Mouse (Mus musculus): ENCODE data around the gene Rps21. TPM values are rescaled to one million over a fixed set of nuclear protein-coding genes. Genes with fewer than 3 reads are reported as not detected.
A peak's percentile ranks its signal among the peaks of the same experiment; 100 is the strongest.

Rps21 gene
- polyA plus RNA-seq, 1 experiment from 2014 or later = 515 TPM

- H3K4me1 ChIP-seq = peaks cover 27% of the 10 kb centered on the region
- peaks cover 75% of the 10 kb centered on the region for H3K36me3 ChIP-seq
- no peaks in the 10 kb centered on the region for H3K9me3 ChIP-seq (replicated peaks)
- H3K27me3 ChIP-seq (ENCODE audit: low read depth, poor library complexity, severe bottlenecking) = no peaks in the 10 kb centered on the region
- H3K27ac ChIP-seq (replicated peaks) = no peak overlapping the region
- 81% methylated on average over 2 of the region's 2 CpGs for WGBS
- DNase-seq (ENCODE audit: low spot score) = no peak
- no peak overlapping the region for H3K4me3 ChIP-seq
Measured at GRCm38 (mm10) chr2:180267955-180268354, 10.8 kb downstream of the Rps21 start.

- H3K36me3 ChIP-seq = peaks cover 62% of the 10 kb centered on the region
- no peak overlapping the region for H3K27ac ChIP-seq (replicated peaks)
- H3K4me3 ChIP-seq = no peak overlapping the region
- H3K9me3 ChIP-seq (replicated peaks) = no peaks in the 10 kb centered on the region
- peaks cover 6% of the 10 kb centered on the region for H3K27me3 ChIP-seq (ENCODE audit: low read depth, poor library complexity, severe bottlenecking)
- WGBS = 93% methylated on average over 10 of the region's 10 CpGs
- peaks cover 34% of the 10 kb centered on the region for H3K4me1 ChIP-seq
- DNase-seq (ENCODE audit: low spot score) = no peak
Measured at GRCm38 (mm10) chr2:180269329-180269728, 12.2 kb downstream of the Rps21 start.

- H3K27ac ChIP-seq (replicated peaks) = no peak overlapping the region
- no peak for DNase-seq (ENCODE audit: low spot score)
Measured at GRCm38 (mm10) chr2:180270537-180271255, 13.5 kb downstream of the Rps21 start.

GRCm38 (mm10) chr2:180271804-180272395 is 14.7 kb downstream of the Rps21 start:
- H3K4me3 ChIP-seq = peak overlapping the region; percentile 74
- H3K36me3 ChIP-seq = peaks cover 44% of the 10 kb centered on the region
- 80% methylated on average over 5 of the region's 5 CpGs for WGBS
- no peaks in the 10 kb centered on the region for H3K9me3 ChIP-seq (replicated peaks)
- H3K27ac ChIP-seq (replicated peaks) = no peak overlapping the region
- peaks cover 44% of the 10 kb centered on the region for H3K4me1 ChIP-seq
- H3K27me3 ChIP-seq (ENCODE audit: low read depth, poor library complexity, severe bottlenecking) = peaks cover 19% of the 10 kb centered on the region
- no peak for DNase-seq (ENCODE audit: low spot score)

More at GRCm38 (mm10) chr2:180270537-180271255, 13.5 kb downstream of the Rps21 start:
- 0 out of 2 replicates have a peak overlapping the region, but pooled peaks have one; percentile 4 for H3K4me3 ChIP-seq
- peaks cover 19% of the 10 kb centered on the region for H3K27me3 ChIP-seq (ENCODE audit: low read depth, poor library complexity, severe bottlenecking)
- no peaks in the 10 kb centered on the region for H3K9me3 ChIP-seq (replicated peaks)
- H3K36me3 ChIP-seq = peaks cover 56% of the 10 kb centered on the region
- H3K4me1 ChIP-seq = peaks cover 37% of the 10 kb centered on the region
- 83% methylated on average over 7 of the region's 7 CpGs for WGBS

GRCm38 (mm10) chr2:180272884-180273321 is 15.7 kb downstream of the Rps21 start:
- no peak for DNase-seq (ENCODE audit: low spot score)
- peaks cover 19% of the 10 kb centered on the region for H3K27me3 ChIP-seq (ENCODE audit: low read depth, poor library complexity, severe bottlenecking)
- H3K9me3 ChIP-seq (replicated peaks) = no peaks in the 10 kb centered on the region
- H3K36me3 ChIP-seq = peaks cover 34% of the 10 kb centered on the region
- peak overlapping the region; percentile 94 for H3K27ac ChIP-seq (replicated peaks)
- 1% methylated on average over 32 of the region's 37 CpGs for WGBS
- peak overlapping the region; percentile 74 for H3K4me3 ChIP-seq
- peaks cover 44% of the 10 kb centered on the region for H3K4me1 ChIP-seq

GRCm38 (mm10) chr2:180273394-180274244 is 16.4 kb downstream of the Rps21 start, which contains the start of gene Cables2:
TSS of gene Cables2 (minus strand) at chr2:180273496.
- peaks cover 19% of the 10 kb centered on the region for H3K27me3 ChIP-seq (ENCODE audit: low read depth, poor library complexity, severe bottlenecking)
- DNase-seq (ENCODE audit: low spot score) = peak; percentile 97
- H3K36me3 ChIP-seq = peaks cover 28% of the 10 kb centered on the region
- peaks cover 44% of the 10 kb centered on the region for H3K4me1 ChIP-seq
- H3K9me3 ChIP-seq (replicated peaks) = no peaks in the 10 kb centered on the region
- 10% methylated on average over 68 of the region's 68 CpGs for WGBS
- peak within 1 kb of the TSS; percentile 94 for H3K27ac ChIP-seq (replicated peaks)
- peak within 1 kb of the TSS; percentile 74 for H3K4me3 ChIP-seq

- no peak for DNase-seq (ENCODE audit: low spot score)
- Histone ChIP-seq H3K27me3 (ENCODE audit: low read depth, poor library complexity, severe bottlenecking) (peaks cover 19% of the 10 kb centered on the region), H3K4me1 (peaks cover 46% of the 10 kb centered on the region), H3K27ac (replicated peaks) (no peak overlapping the region), H3K9me3 (replicated peaks) (no peaks in the 10 kb centered on the region), H3K36me3 (peaks cover 20% of the 10 kb centered on the region), H3K4me3 (no peak overlapping the region)
- 88% methylated on average over 2 of the region's 2 CpGs for WGBS
Measured at GRCm38 (mm10) chr2:180274523-180274922, 17.3 kb downstream of the Rps21 start.

- peaks cover 40% of the 10 kb centered on the region for H3K4me1 ChIP-seq
- H3K9me3 ChIP-seq (replicated peaks) = no peaks in the 10 kb centered on the region
- peaks cover 7% of the 10 kb centered on the region; the same call in 1 of the 2 replicates for H3K36me3 ChIP-seq
- H3K27me3 ChIP-seq (ENCODE audit: low read depth, poor library complexity, severe bottlenecking) = peaks cover 19% of the 10 kb centered on the region
- under 1% methylated on average over 8 of the region's 8 CpGs for WGBS
- H3K4me3 ChIP-seq = no peak overlapping the region
- DNase-seq (ENCODE audit: low spot score) = peak; percentile 88
- H3K27ac ChIP-seq (replicated peaks) = no peak overlapping the region
Measured at GRCm38 (mm10) chr2:180275836-180276235, 18.7 kb downstream of the Rps21 start.

- H3K4me3 ChIP-seq = no peak overlapping the region
- no peak for DNase-seq (ENCODE audit: low spot score)
- H3K4me1 ChIP-seq = peaks cover 34% of the 10 kb centered on the region
- H3K36me3 ChIP-seq = peaks cover 2% of the 10 kb centered on the region; the same call in 1 of the 2 replicates
- H3K27me3 ChIP-seq (ENCODE audit: low read depth, poor library complexity, severe bottlenecking) = peaks cover 19% of the 10 kb centered on the region
- no peak overlapping the region for H3K27ac ChIP-seq (replicated peaks)
- H3K9me3 ChIP-seq (replicated peaks) = no peaks in the 10 kb centered on the region
- 66% methylated on average over 4 of the region's 4 CpGs for WGBS
Measured at GRCm38 (mm10) chr2:180276385-180276784, 19.2 kb downstream of the Rps21 start.

- no peak overlapping the region for H3K27ac ChIP-seq (replicated peaks)
Measured at GRCm38 (mm10) chr2:180276851-180277259, 19.7 kb downstream of the Rps21 start.

GRCm38 (mm10) chr2:180277773-180278320 is 20.7 kb downstream of the Rps21 start:
- Histone ChIP-seq H3K4me3 (no peak overlapping the region), H3K4me1 (peaks cover 20% of the 10 kb centered on the region), H3K27me3 (ENCODE audit: low read depth, poor library complexity, severe bottlenecking) (peaks cover 19% of the 10 kb centered on the region), H3K27ac (replicated peaks) (no peak overlapping the region), H3K9me3 (replicated peaks) (no peaks in the 10 kb centered on the region), H3K36me3 (no peaks in the 10 kb centered on the region)
- no peak for DNase-seq (ENCODE audit: low spot score)
- WGBS = 80% methylated on average over 8 of the region's 8 CpGs

More at GRCm38 (mm10) chr2:180276851-180277259, 19.7 kb downstream of the Rps21 start:
- H3K27me3 ChIP-seq (ENCODE audit: low read depth, poor library complexity, severe bottlenecking) = peaks cover 19% of the 10 kb centered on the region
- H3K36me3 ChIP-seq = no peaks in the 10 kb centered on the region
- no peaks in the 10 kb centered on the region for H3K9me3 ChIP-seq (replicated peaks)
- WGBS = 73% methylated on average over 8 of the region's 8 CpGs
- H3K4me1 ChIP-seq = peaks cover 30% of the 10 kb centered on the region
- H3K4me3 ChIP-seq = no peak overlapping the region
- no peak for DNase-seq (ENCODE audit: low spot score)

- WGBS = 89% methylated on average over 8 of the region's 8 CpGs
- H3K9me3 ChIP-seq (replicated peaks) = no peaks in the 10 kb centered on the region
- H3K27me3 ChIP-seq (ENCODE audit: low read depth, poor library complexity, severe bottlenecking) = peaks cover 13% of the 10 kb centered on the region
- no peak for DNase-seq (ENCODE audit: low spot score)
- H3K4me3 ChIP-seq = no peak overlapping the region
- no peak overlapping the region; the same call in 1 of the 2 replicates for H3K27ac ChIP-seq (replicated peaks)
- no peaks in the 10 kb centered on the region for H3K36me3 ChIP-seq
- H3K4me1 ChIP-seq = peaks cover 12% of the 10 kb centered on the region
Measured at GRCm38 (mm10) chr2:180279321-180279720, 22.1 kb downstream of the Rps21 start.

All from midbrain, embryonic 10.5 days (tissue).